12 mouse cellular contexts compared by ENCODE assay signal in the genomic region with DNA sequence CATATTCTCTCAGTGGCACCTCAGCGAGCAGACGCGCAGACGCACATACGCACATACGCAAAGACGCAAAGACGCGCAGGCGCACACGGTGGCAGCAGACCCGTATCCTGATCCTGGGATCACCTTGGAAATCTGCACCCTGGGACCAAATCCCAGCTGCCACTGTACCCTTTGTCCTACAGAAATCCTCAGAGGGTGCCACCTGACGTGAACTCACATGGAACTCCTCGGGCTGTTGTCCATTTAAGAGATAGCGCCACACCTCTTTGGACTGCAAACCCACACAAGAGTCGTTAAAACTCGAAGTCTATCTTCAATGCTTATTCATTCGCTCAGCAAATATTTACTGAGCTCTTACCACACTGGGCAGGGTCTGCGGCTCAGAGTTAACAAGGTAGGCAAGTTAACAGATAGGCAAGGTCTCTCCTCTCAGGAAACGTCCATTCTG. TPM values are rescaled to one million over a fixed set of nuclear protein-coding genes. Genes with fewer than 3 reads are reported as not detected.
DNase-seq lines count a peak whose midpoint lies in the region; ATAC-seq and TF ChIP-seq lines count a peak whose summit lies in the region.
"Had no signal": no experiment of that assay in that cellular context is flagged by ENCODE, and none has a peak within 500 bp of the region (broad histone marks: within the 10 kb centered on the region; RNA-seq: fewer than 3 reads in every experiment).

No protein-coding gene starts in this region.

- TF ChIP-seq CTCF in liver, postnatal 0 days (IDR thresholded peaks at IDR 0.05; ENCODE audit: low read depth), result no peak
- TF ChIP-seq CTCF in forebrain, postnatal 0 days (IDR thresholded peaks at IDR 0.05; ENCODE audit: low read depth), result no peak

- H3K4me3 ChIP-seq in heart, embryonic 10.5 days, result no peak overlapping the region
- no peak overlapping the region for H3K4me3 ChIP-seq in liver, embryonic 12.5 days
- H3K4me3 ChIP-seq in ES-E14 (ENCODE audit: insufficient read depth in 1 of 2, low read depth in 1 of 2, low read length in 2 of 2, poor library complexity in 1 of 2, severe bottlenecking in 1 of 2), result no peak overlapping the region
- H3K4me3 ChIP-seq in liver, postnatal 0 days (ENCODE audit: low read depth, low read length), result no peak overlapping the region
- H3K4me3 ChIP-seq in forebrain, postnatal 0 days (ENCODE audit: low read depth, low read length), result no peak overlapping the region

- no peak overlapping the region for H3K4me2 ChIP-seq in liver, embryonic 12.5 days
- 0 out of 2 replicates have a peak overlapping the region, but pooled peaks have one; percentile 3 for H3K4me2 ChIP-seq in liver, postnatal 0 days (ENCODE audit: low read depth, low read length)
- no peak overlapping the region for H3K4me2 ChIP-seq in forebrain, postnatal 0 days (ENCODE audit: low read depth)

- H3K9ac ChIP-seq in liver, embryonic 12.5 days, result no peak overlapping the region
- H3K9ac ChIP-seq in ES-E14 (ENCODE audit: insufficient read depth, low read depth, low read length, poor library complexity, severe bottlenecking), result no peak overlapping the region
- H3K9ac ChIP-seq in liver, postnatal 0 days (replicated peaks), result no peak overlapping the region; the same call in 1 of the 2 replicates
- no peak overlapping the region for H3K9ac ChIP-seq in forebrain, postnatal 0 days

- peak; percentile 24; the same call in 1 of the 2 replicates for TF ChIP-seq EP300 in liver, postnatal 0 days (IDR thresholded peaks at IDR 0.05; ENCODE audit: low read depth)

- 0 out of 2 replicates have a peak overlapping the region, but pooled peaks have one; percentile 38 for H3K27ac ChIP-seq in heart, embryonic 10.5 days
- peak overlapping the region; percentile 37; the same call in 1 of the 2 replicates for H3K27ac ChIP-seq in liver, embryonic 12.5 days
- no peak overlapping the region for H3K27ac ChIP-seq in ES-E14 (ENCODE audit: insufficient read depth, low read depth, low read length, poor library complexity, severe bottlenecking)
- H3K27ac ChIP-seq in liver, postnatal 0 days (ENCODE audit: low read depth), result peak overlapping the region; percentile 69
- H3K27ac ChIP-seq in forebrain, postnatal 0 days (ENCODE audit: low read depth, low read length), result no peak overlapping the region

- 84% methylated on average over 20 of the region's 20 CpGs for WGBS in heart, embryonic 10.5 days
- WGBS in liver, embryonic 12.5 days (ENCODE audit: insufficient replicate concordance), result 77% methylated on average over 20 of the region's 20 CpGs
- WGBS in liver, postnatal 0 days (ENCODE audit: insufficient replicate concordance), result 76% methylated on average over 20 of the region's 20 CpGs
- 87% methylated on average over 20 of the region's 20 CpGs for WGBS in forebrain, postnatal 0 days

- no peaks in the 10 kb centered on the region for H3K36me3 ChIP-seq in heart, embryonic 10.5 days
- no peaks in the 10 kb centered on the region for H3K36me3 ChIP-seq in liver, embryonic 12.5 days
- H3K36me3 ChIP-seq in ES-E14 (ENCODE audit: control insufficient read depth, insufficient read depth, low read length, poor library complexity, severe bottlenecking), result peaks cover 24% of the 10 kb centered on the region; the same call in 1 of the 2 replicates
- no peaks in the 10 kb centered on the region for H3K36me3 ChIP-seq in liver, postnatal 0 days (replicated peaks; ENCODE audit: insufficient read depth, low read length)
- no peaks in the 10 kb centered on the region; the same call in 1 of the 2 replicates for H3K36me3 ChIP-seq in forebrain, postnatal 0 days (ENCODE audit: insufficient read depth)

- no peak for DNase-seq in heart, embryonic 10.5 days (ENCODE audit: low spot score)
- no peak for DNase-seq in heart, postnatal 4 days
- DNase-seq in liver, result no peak
- DNase-seq in ES-E14 (ENCODE audit: low read depth, low spot score), result no peak
- no peak for DNase-seq in liver, postnatal 0 days
- DNase-seq in forebrain, postnatal 0 days, result no peak
- no peak for DNase-seq in cerebellum, postnatal 25 days
- DNase-seq: B cell, adult 2 months; cerebellum, adult 8-10 months; left cerebral cortex, postnatal 4 days; thymus, postnatal 4 days had no signal

- no peaks in the 10 kb centered on the region for H3K27me3 ChIP-seq in heart, embryonic 10.5 days (ENCODE audit: insufficient read depth, poor library complexity, severe bottlenecking)
- H3K27me3 ChIP-seq in liver, embryonic 12.5 days (replicated peaks), result peaks cover 27% of the 10 kb centered on the region
- H3K27me3 ChIP-seq in liver, postnatal 0 days (ENCODE audit: insufficient read depth, low read length), result no peaks in the 10 kb centered on the region
- no peaks in the 10 kb centered on the region for H3K27me3 ChIP-seq in forebrain, postnatal 0 days (ENCODE audit: insufficient read depth, low read length)

- peaks cover 19% of the 10 kb centered on the region for H3K4me1 ChIP-seq in heart, embryonic 10.5 days
- peaks cover 20% of the 10 kb centered on the region for H3K4me1 ChIP-seq in liver, embryonic 12.5 days
- H3K4me1 ChIP-seq in ES-E14 (ENCODE audit: control insufficient read depth in 2 of 2, insufficient read depth in 2 of 2, low read length in 2 of 2, poor library complexity in 1 of 2), result peaks cover 0 to 7% of the 10 kb centered on the region in 2 experiments; a peak in 2 of 4 replicates
- H3K4me1 ChIP-seq in liver, postnatal 0 days (ENCODE audit: insufficient read depth), result peaks cover 14% of the 10 kb centered on the region
- H3K4me1 ChIP-seq in forebrain, postnatal 0 days (ENCODE audit: insufficient read depth), result no peaks in the 10 kb centered on the region

- in situ Hi-C loops in ES-E14 (cut with MboI; ENCODE audit: low sequenced_read_pairs in 2 of 2, unreplicated experiment in 2 of 2), result no loop called here

- H3K9me3 ChIP-seq in heart, embryonic 10.5 days, result no peaks in the 10 kb centered on the region
- no peaks in the 10 kb centered on the region for H3K9me3 ChIP-seq in liver, embryonic 12.5 days (replicated peaks)
- H3K9me3 ChIP-seq in ES-E14 (ENCODE audit: control insufficient read depth, insufficient read depth, low read depth, low read length), result no peaks in the 10 kb centered on the region
- H3K9me3 ChIP-seq in liver, postnatal 0 days (ENCODE audit: low read length), result no peaks in the 10 kb centered on the region
- no peaks in the 10 kb centered on the region for H3K9me3 ChIP-seq in forebrain, postnatal 0 days (ENCODE audit: low read length)

- no peak for ATAC-seq in liver, embryonic 12.5 days
- peak; percentile 58 for ATAC-seq in liver, postnatal 0 days
- ATAC-seq in forebrain, postnatal 0 days, result no peak

TF ChIP-seq in ES-E14, 5 proteins besides CTCF, POLR2A, EP300 and RAD21:
- TF ChIP-seq HCFC1 (IDR thresholded peaks at IDR 0.05; ENCODE audit: borderline replicate concordance, insufficient read depth, low read length) (no peak), ZNF384 (IDR thresholded peaks at IDR 0.05; ENCODE audit: low read depth, low read length) (peak; percentile 94)

RNA-seq across cellular contexts. Expression of a gene that starts 9.7 kb away (rescaled TPM):
- polyA plus RNA-seq in heart, embryonic 10.5 days (2016; fragmentation: Nextera tagmentation; extraction: Ambion mirVana), result 25.9 and 29.4 TPM in 2 replicates
- 10 to 100 TPM; 26.9 to 32.3 TPM for total RNA-seq in heart, postnatal 4 days (2021)
- 10.6 and 11.0 TPM in 2 replicates for polyA plus RNA-seq in liver, embryonic 12.5 days (2016; fragmentation: Nextera tagmentation; extraction: Ambion mirVana)
- 69.9 and 92.7 TPM in 2 replicates for total RNA-seq in ES-E14 (2012; rRNA removed)
- 14.8 and 15.0 TPM in 2 replicates for polyA plus RNA-seq in liver, postnatal 0 days (2015; fragmentation: Nextera tagmentation; extraction: Ambion mirVana)
- total RNA-seq in forebrain, postnatal 0 days (2014; rRNA removed), result 9.7 and 12.5 TPM in 2 replicates
- 8.5 and 11.8 TPM in 2 replicates for polyA plus RNA-seq in forebrain, postnatal 0 days (2015; fragmentation: Nextera tagmentation; extraction: Ambion mirVana)

Comparison
In these comparisons a context has a peak if more than half of its experiments do, and no peak if none do; other contexts are left out.
1. H3K27ac ChIP-seq: peak in heart, embryonic 10.5 days (single experiment), liver, embryonic 12.5 days (single experiment) and liver, postnatal 0 days (single experiment); none in ES-E14 (single experiment) and forebrain, postnatal 0 days (single experiment).